21 mouse cellular contexts compared by ENCODE assay signal in the genomic region with DNA sequence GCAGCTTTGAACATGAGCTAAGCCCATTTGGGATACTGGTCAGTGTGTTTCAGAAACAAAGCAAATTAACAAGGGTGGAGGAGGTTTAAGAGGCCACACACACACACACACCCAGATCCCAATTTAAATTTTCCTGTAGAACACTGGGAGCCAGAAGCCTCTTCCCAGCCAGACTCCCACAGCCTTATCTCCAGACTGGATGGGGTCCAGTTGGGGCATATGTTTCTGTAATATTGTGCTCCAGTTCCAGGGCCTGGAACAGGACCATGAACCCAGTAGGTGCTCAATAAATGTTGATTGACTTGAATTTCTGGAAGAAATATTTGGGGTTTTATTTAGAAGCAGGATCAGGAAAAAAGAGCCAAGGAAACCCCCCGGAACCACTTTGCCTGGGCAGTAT.
DNase-seq lines count a peak whose midpoint lies in the region; ATAC-seq and TF ChIP-seq lines count a peak whose summit lies in the region.
"Had no signal": no experiment of that assay in that cellular context is flagged by ENCODE, and none has a peak within 500 bp of the region (broad histone marks: within the 10 kb centered on the region; RNA-seq: fewer than 3 reads in every experiment).

No protein-coding gene starts in this region.

- no peaks in the 10 kb centered on the region for H3K27me3 ChIP-seq in cerebellum, adult 2 months (ENCODE audit: control insufficient read depth, insufficient read depth, low read length)
- H3K27me3 ChIP-seq: CH12.LX; neural tube, embryonic 13.5 days had no signal

- no peak overlapping the region for H3K27ac ChIP-seq in cerebellum, adult 2 months (ENCODE audit: insufficient read depth, low read length)
- H3K27ac ChIP-seq: hindbrain, embryonic 12.5 days; limb, embryonic 10.5 days; neural tube, embryonic 13.5 days had no signal

- no peak for DNase-seq in frontal cortex, postnatal 36 days (ENCODE audit: low spot score in 2 of 2)
- peak; percentile 89 for DNase-seq in brain, adult 2 months (ENCODE audit: low read depth, low spot score)
- DNase-seq in cerebellum, adult 2 months: peak; percentile 72 to 89
- DNase-seq in cerebellum, postnatal 36 days: peak; percentile 61 to 73
- DNase-seq in thymus, postnatal 14 days: no peak
- no peak for DNase-seq in gastrocnemius, adult 18-20 months (ENCODE audit: low spot score)
- DNase-seq: adrenal gland, postnatal 25 days; embryo, embryonic 11 days; gastrocnemius, postnatal 36 days; kidney, adult 2 months; kidney, postnatal 14 days; liver, postnatal 0 days; lung, postnatal 14 days; midbrain, embryonic 14.5 days; spleen, adult 18-20 months had no signal

- ATAC-seq in frontal cortex, adult (ENCODE audit: low TSS enrichment): peak; percentile 41; the same call in 1 of the 2 replicates
- ATAC-seq: liver, postnatal 0 days had no signal

- peaks cover 2% of the 10 kb centered on the region for H3K4me1 ChIP-seq in cerebellum, adult 2 months (ENCODE audit: control insufficient read depth, insufficient read depth, low read length)
- H3K4me1 ChIP-seq: hindbrain, embryonic 12.5 days; neural tube, embryonic 13.5 days had no signal

- no peak for TF ChIP-seq POLR2A in cerebellum, adult 2 months (IDR thresholded peaks at IDR 0.05; ENCODE audit: borderline replicate concordance, insufficient read depth, low read length)

- TF ChIP-seq CTCF in cerebellum, adult 2 months (IDR thresholded peaks at IDR 0.05; ENCODE audit: borderline replicate concordance, insufficient read depth, low read depth, low read length): no peak

- H3K4me3 ChIP-seq in cerebellum, adult 2 months (replicated peaks; ENCODE audit: insufficient read depth, low read depth, low read length): no peak overlapping the region
- H3K4me3 ChIP-seq: hindbrain, embryonic 12.5 days; limb, embryonic 10.5 days; megakaryocyte, embryonic 14.5 days; neural tube, embryonic 13.5 days had no signal

- WGBS in cerebellum, adult 2 months: 21% methylated on average over 1 of the region's 1 CpGs

Comparison
In these comparisons a context has a peak if more than half of its experiments do, and no peak if none do; other contexts are left out.
1. DNase-seq: peak in brain, adult 2 months (single experiment), cerebellum, adult 2 months (2 of 2) and cerebellum, postnatal 36 days (2 of 2); none in frontal cortex, postnatal 36 days (0 of 2), thymus, postnatal 14 days (single experiment) and gastrocnemius, adult 18-20 months (single experiment).